Mouse (Mus musculus) spleen, postnatal 10 days (tissue): ENCODE results near the gene Magi1.

ENCODE experiments used
- DNase-seq, 2 experiments: peaks; one replicate each; pipeline ENCODE4 v3.0.0; 2021 to 2022; ENCODE audit warnings: low spot score in 2 of 2

Magi1 gene

GRCm38 (mm10) chr6:93981211-93981610 lies 302.5 kb downstream of the Magi1 start:
- DNase-seq: no peak

- DNase-seq: no peak
These were observed 304.5 kb downstream of the Magi1 start for GRCm38 (mm10) chr6:93979241-93979640.

DNA sequence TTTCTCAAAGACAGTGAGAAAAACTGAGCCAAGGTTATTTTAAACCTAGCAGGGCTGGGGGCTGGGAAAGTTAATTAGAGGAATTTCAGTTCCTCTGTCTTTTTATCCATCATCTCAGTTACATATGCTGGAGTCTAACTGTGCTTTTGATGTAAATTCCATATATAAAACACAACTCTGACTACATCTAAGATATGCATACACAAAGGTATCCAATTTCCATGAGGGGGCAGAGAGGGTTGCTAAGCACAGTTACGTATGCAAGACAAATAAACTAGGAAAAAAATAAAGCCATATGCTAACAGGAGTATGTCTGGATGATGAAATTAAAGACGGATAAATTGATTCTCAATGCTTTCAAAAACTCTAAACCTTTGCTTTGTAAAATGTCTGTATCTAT lies 315.0 kb downstream of the Magi1 start:
- DNase-seq: no peak

GRCm38 (mm10) chr6:93962757-93963336 lies 320.9 kb downstream of the Magi1 start:
- DNase-seq: no peak

- no peak for DNase-seq
These were observed 321.9 kb downstream of the Magi1 start for GRCm38 (mm10) chr6:93961782-93962181.

- no peak for DNase-seq
These were observed 326.5 kb downstream of the Magi1 start for GRCm38 (mm10) chr6:93957172-93957571.

DNA sequence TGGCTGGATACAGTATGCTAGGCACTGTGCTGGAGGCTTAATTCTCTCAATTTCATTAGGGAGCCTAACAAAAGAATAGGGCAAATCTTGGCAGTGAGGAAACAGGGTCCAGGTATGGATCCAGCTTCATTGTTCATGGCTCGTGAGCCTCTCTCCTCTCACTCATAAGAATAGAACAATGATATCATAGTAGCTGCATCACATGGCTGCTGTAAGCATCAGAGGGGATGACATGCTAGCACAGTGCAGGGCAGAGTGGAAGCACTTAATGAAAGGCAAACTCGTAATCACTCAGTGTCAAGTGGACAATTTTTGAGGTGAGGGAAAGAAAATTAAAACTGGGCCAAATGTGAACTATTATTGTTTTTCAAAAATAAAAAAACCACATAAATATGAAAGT lies 337.1 kb downstream of the Magi1 start:
- no peak for DNase-seq

DNA sequence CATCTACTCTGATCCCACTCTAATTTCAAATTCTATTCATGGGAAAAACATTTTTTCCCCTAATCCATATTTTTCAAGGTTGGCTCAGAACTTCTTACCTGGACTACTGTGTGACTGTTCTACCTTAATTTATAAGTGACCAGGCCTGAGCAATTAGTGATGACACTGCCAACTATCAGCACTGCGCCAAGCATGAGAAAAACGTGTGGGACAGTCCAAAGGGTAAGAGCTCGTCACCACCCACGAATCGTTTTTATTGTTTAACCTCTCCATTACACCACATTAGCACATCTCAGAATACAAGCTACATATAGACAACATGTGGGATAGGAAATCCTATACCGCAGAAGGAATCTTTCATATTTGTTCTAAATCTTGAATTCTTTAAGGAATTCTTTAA lies 347.4 kb downstream of the Magi1 start:
- DNase-seq: no peak

- no peak for DNase-seq
These were observed 347.9 kb downstream of the Magi1 start for GRCm38 (mm10) chr6:93935793-93936192.

GRCm38 (mm10) chr6:93934700-93935099 lies 349.0 kb downstream of the Magi1 start:
- DNase-seq: no peak

DNA sequence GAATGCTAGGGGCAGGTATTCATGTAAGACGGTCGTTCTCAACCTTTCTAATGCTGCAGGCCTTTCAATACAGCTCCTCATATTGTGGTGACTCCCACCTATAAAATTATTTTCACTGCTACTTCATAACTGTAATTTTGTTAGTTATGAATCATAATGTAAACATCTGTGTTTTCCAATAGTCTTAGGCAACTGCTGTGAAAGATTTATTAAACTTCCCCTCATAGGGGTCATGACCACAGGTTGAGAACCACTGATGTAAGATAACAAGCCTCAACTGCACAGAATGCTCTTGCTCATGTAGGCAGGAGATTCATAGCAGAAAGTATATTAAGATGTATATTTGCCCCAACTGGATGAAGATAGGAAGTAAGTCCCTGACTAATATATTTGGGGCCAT lies 359.1 kb downstream of the Magi1 start:
- DNase-seq: no peak

DNA sequence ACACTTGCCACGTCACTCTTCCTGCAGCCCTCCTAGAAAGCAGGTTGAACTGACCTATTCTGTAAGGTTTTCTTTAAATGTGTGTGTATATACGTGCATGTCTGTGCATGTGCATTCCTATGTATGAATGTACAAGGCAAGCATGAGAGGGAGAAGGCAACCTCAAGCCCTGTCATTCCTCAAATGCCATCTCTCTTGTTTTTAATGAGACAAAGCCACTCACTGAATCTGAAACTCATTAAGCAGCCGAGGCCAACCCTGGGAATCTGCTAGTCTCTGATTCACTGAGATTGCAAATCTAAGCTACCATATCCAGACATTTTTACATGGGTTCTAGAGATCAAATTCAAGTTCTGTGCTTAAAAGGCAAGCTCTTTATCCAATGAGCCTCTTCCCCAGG lies 359.7 kb downstream of the Magi1 start:
- DNase-seq: no peak

DNA sequence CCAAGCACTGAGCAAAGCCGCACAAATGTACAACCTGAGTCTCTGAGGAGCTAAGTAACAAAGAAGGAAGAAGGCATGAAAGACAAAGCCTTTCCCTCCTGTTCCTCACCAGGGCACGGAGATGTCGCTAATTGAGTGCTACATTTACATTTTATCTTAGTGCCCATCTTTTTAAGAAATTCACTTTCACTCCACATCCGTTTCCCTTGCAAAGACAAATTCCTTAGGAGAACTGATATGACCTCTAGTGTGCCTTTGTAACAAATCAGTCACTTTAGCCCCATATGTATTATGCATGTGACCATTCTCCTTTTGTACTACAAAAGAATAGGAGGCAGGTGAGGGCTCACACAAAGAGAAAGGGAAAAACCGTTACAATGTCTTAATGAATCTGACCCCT lies 360.4 kb downstream of the Magi1 start:
- no peak for DNase-seq

GRCm38 (mm10) chr6:93922931-93923330 lies 360.8 kb downstream of the Magi1 start:
- DNase-seq: no peak

DNA sequence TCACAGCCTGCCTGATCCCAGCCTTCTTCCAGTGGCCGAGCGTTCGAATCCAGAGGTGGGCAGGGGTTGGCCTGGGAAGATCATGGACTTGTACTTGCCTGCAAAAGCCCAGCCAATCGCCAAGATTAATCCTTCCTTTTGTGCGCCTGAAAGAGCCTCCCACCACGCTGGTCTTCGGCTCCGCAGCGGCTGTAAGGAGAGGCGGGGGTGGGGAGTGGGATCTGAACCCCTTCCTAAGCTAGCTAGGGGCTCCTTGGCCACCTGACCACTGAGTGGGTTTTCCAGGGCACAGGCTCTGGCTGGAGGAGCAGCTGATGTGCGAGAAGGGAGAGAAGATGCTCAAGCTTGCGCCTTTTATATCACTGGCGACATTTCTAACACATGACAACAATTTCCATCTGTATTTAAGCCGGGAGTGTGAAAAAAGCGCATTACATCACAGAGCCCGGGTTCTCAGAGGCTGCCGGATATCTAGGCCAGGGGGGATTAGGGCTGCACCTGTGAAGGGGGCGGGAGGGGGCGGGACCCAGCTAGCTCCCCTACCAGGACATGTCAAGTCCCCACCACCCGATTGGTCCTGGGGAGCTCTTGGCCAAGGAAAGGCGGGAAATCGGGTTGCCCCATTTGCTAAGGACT lies 370.4 kb downstream of the Magi1 start:
- no peak for DNase-seq

- DNase-seq: no peak
These were observed 371.0 kb downstream of the Magi1 start for GRCm38 (mm10) chr6:93912582-93913225.

DNA sequence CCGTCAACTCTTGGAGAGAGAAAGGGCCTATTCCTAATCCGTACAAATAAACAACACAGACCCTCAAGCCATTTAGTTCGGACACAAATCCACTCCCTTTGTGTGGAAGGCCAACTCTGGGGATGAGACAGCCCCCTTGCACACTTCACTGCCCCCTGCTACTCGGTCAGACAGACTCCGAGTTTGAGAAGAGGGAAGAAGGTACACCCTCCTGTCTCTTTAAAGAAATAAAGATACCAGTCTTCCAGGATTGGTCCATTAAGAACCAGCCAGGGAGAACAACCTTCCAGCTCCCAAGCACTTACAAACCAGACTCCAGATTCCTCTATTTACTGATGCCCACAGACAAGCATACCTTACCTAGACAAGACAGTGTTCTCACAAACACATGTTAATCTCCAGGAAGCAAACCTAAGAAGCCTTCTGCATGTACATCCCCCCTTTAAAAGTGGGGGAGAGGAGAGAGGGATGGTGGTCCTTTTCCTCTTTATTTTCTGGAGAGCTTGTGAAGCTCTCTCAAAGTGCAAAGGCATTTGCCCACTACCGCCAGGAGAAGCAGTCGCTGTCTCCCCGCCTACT lies 371.6 kb downstream of the Magi1 start:
- no peak for DNase-seq

DNA sequence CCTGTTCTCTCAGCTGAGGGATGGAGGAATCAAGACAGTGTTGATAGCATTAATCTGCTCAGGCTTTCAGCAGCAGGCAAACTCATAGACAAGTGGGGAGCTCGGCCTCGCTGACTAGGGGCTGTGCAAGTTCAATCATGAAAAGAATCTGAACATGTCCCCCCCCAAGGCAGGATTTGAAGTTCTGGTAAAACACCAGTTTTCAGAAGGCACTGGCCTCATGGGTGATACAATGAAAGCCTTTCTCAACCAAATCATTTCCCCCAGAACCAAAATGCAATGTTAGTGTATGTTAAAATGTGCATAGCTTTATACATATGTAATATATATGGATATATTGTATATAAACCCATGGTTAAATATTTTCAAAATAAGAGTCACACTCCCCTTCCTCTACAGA lies 372.3 kb downstream of the Magi1 start:
- no peak for DNase-seq

DNA sequence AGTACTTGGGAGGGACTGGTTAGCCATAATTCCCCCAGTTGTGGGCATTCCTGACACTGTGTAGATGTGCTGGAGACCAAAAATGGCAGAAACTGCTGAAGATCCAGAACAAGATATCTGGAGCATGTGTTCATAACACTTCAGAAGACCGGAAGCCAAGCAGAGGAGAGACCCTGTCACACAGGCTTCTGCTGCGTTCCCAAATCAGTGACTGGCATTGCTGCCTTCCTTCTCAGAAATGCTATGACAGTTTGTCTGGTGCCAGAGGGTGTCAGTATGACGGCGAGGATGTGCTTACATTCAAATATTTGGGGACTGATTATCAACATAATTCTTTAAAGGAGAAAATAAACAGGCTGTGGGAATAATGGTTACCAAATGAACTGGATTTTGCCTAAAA lies 373.7 kb downstream of the Magi1 start:
- no peak for DNase-seq

DNA sequence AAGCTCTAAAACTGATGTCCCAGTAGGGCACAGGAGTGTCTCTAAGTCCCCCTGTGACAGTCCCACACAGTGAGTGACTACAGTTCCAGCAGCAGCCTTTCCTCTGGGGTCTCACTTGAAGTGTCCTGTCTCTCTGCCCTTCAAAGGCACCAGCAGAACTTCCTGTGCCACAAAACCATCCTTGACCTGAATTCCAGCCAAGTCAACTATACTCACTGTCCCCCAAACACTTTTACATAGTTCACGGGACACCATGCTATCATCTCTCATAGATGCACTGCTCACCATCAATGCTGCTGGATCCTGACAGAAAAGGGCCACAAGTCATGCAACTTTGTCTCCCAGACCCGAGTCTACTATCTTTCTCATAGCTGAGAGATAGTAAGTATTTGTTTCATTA lies 378.7 kb downstream of the Magi1 start:
- DNase-seq: no peak

- no peak for DNase-seq
These were observed 381.5 kb downstream of the Magi1 start for GRCm38 (mm10) chr6:93902239-93902638.

GRCm38 (mm10) chr6:93901408-93901807 lies 382.3 kb downstream of the Magi1 start:
- DNase-seq: no peak

DNA sequence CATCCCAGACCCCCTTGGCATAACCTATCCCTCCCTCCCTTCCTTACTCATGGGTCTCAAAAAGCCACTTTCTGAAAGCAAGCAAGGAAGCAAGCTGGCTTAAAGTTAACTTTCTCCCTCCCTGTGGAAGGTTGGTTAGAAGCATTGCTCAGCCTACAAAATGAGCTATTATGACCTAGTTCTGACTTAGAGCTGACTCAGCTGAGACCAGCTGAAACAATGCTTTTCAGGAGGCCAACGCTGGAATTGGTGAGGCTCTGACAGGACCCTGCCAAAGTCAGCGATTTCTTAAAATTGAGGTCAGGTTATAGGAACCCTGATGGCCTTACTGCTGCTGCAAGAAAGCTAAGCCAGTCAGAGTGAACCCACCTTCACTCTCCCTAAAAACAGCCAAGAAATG lies 386.2 kb downstream of the Magi1 start:
- no peak for DNase-seq
